Mouse (Mus musculus) cortical plate, adult 2 months (tissue): ENCODE results near the gene Ciao2b.

Experiments
- CTCF ChIP-seq: fragments of 200-500 bp; IDR thresholded peaks from 2 replicates; pipeline ENCODE4 v1.5.1; 2011; ENCODE audit warnings: mild to moderate bottlenecking, control low read depth, low read length; ENCODE audit not compliant: insufficient read depth; ENCODE audit errors: extremely low read depth
- POLR2A ChIP-seq: fragments of 200-500 bp; IDR thresholded peaks from 2 replicates; pipeline ENCODE4 v1.6.1; 2011; ENCODE audit warnings: mild to moderate bottlenecking, low read length, control low read depth; ENCODE audit not compliant: insufficient read depth; ENCODE audit errors: extremely low read depth

DNA sequence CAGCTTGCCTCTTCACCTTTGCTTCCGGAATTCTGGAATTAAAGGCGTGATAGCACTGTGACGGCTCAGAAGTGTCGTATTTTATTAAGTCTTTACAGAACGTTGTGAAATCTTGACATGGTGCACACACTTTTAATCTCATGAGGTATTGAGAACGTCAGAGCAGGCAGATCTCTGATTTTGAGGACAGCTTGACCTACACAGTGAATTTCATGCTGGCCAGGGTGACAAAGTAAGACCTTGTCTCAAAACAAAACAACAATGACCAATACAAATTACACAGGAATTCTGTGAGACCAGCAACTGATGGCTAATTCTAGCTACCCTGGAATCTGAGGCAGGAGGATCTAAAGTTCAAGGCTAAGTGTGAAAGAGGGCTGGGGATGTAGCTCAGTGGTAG lies 49.2 kb downstream of the Ciao2b start:
- TF ChIP-seq CTCF (no peak), POLR2A (no peak)
